Mouse (Mus musculus) brain, embryonic 14.5 days (tissue): ENCODE results near the gene Pid1.

Experiments
- CTCF ChIP-seq: fragments of 200-500 bp; IDR thresholded peaks from 2 replicates; pipeline ENCODE4 v1.5.1; 2012; ENCODE audit warnings: inconsistent platforms, mild to moderate bottlenecking, moderate library complexity, borderline replicate concordance; ENCODE audit not compliant: insufficient read depth, insufficient read length; ENCODE audit errors: extremely low read depth
- POLR2A ChIP-seq: fragments of 200-500 bp; IDR thresholded peaks from 2 replicates; pipeline ENCODE4 v1.6.1; 2012; ENCODE audit warnings: mild to moderate bottlenecking, inconsistent platforms, borderline replicate concordance; ENCODE audit not compliant: poor library complexity, insufficient read depth, insufficient read length, severe bottlenecking; ENCODE audit errors: extremely low read depth

GRCm38 (mm10) chr1:84408873-84409272 lies 44.9 kb upstream of the Pid1 start:
- no peak for TF ChIP-seq CTCF
- TF ChIP-seq POLR2A = no peak
